Mouse (Mus musculus): Measurements from ENCODE around the gene Dhcr7.
A peak's percentile ranks its signal among the peaks of the same experiment; 100 is the strongest.

Gene Dhcr7

DNA sequence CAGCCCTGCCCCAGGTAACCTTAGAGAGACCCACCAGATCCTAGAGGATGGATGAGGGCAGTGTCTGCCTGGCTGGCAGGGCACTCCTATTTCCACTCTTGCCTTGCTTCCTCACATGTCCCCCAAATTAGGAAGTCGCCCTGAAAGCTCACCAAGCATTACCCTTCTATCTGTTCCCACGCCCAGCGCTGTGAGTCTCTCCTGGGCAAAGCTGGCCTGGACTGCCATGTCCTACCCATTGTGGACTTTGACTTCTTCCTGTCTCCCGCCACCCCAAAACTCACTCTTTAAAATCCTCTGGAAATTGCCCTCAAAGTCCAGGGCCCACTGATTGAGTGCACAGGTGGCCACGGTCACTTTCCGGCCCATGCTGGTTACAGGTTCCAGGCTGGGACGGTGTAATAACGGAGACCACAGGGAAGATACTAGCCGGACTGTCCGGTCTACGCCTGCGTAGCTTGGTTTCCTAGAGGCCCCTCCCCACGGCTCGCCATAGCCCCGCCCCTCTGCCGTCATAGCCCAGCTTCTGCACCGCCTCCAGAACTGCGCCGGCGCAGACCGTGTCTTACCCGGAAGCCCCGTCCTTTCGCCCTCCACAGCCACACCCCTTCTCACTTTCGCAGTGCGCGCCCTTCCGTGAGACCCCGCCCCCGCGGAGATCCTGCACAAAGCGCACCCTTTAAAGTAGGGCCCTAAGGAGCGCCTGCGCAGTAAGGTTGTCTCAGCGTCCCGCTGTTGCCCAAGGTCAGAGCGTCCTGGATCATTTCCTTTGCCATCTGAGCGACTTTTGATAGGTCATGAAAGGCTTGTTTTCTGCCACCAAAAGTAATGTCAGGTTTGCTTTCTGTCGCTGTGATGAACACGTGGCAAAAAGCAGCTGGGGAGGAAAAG is at the start of gene Dhcr7, which contains the start of gene Nadsyn1:
TSS of gene Dhcr7 (plus strand) at position 771 of the 891 bp plus-strand sequence.
TSS of gene Nadsyn1 (minus strand) at position 475 of the 891 bp plus-strand sequence.
- DNase-seq (ENCODE audit: low read depth in 2 of 2, low spot score in 2 of 2): peak; percentile 94 to 97

DNA sequence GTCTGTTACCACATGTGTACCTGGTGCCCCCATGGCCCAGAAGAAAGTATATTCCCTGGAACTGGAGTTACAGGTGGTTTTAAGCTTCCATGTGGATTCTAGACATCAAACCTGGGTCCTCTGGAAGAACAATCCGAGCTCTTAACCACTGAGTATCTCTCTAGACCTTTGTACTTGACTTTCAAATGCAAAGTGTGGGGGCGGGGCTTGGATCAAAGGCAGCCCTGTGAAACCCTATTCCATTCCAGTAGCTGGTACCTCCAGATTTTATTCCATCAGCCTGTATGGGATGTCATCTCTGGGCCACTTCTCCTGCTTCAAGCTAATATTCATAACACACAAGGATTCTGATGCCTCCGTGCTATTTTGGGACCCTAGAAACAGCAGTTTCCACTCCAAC is 46.8 kb upstream of the Dhcr7 start:
- DNase-seq (ENCODE audit: low read depth in 2 of 2, low spot score in 2 of 2): no peak

DNA sequence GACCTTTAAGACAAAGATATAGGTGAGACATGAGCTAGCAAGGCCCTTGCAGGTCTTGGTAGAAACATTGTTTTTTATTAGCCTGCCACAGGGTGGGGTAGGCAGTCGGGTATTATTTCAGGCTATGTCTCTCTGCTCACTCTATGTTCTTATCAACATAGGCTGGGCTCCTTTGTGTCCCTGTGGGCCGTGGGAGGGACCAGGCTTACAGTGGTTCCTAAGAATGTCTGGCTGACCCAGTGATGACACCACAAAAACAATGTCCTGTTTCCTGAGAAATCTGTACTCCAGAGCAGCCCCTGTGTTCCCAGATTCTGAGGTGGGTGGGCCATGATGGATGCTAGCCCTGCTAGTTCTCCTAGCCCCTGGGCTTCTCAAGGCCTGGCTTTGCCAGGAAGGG is 45.6 kb upstream of the Dhcr7 start:
- DNase-seq (ENCODE audit: low read depth in 2 of 2, low spot score in 2 of 2): no peak

DNA sequence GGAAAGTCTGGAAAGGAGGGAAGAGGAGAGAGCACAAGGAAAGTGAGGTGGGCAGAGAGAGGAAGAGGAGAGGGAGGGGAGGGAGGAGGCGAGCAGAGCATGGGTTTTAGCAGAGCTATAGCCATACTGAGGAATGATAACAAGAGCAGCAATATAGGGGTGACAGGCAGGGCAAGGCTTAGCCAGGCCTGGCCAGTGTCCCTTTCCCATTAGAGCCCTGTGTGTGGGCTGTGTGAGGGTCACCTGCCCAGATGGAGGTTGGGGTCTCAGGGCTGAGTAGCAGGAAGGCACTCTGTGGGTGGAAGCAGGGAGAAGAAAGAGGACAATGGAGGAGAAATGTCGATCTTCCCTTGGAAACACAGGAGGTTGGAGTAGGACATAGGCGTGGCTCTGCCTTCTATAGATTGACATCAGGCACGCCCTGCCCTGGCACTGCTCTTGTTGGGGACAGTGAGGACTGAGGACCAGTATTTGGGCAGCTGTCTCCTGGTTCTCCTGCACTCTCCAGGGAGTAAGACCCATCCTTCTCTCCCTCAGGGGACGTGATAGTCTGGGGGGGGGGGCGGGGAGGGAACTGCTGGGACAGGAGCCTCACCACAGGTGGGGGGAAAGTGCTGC is 39.5 kb upstream of the Dhcr7 start:
- DNase-seq (ENCODE audit: low read depth in 2 of 2, low spot score in 2 of 2): no peak

DNA sequence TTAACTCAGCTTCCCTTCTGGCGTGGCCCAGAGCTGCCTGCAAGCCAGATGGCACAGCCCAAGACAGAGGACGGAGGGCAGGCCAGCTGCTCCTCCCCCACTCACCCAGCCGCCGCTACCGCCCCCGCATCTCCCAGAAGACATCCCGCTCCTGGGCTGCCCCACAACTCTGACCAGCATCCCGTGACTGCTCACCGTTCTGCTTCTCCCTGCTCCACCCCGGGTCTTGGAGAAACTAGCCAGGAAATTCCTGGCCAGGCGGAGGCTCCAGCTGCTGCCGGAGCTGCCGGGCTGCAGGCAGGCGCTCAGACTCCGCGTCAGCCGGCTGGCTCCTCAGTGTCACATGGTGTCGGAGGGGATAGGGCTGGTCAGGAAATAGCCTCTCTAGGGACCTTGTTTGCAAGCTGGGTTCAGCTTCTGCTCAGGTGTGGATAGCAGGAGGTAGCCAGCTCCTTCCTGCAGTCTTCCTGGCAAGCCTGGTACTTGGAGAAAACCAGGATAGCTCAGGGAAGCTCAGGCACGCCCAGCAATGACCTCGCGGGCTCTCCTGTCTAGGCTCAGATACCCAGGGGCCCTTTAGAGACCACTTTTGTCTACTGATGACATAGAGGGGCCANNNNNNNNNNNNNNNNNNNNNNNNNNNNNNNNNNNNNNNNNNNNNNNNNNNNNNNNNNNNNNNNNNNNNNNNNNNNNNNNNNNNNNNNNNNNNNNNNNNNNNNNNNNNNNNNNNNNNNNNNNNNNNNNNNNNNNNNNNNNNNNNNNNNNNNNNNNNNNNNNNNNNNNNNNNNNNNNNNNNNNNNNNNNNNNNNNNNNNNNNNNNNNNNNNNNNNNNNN is 38.7 kb upstream of the Dhcr7 start, which contains the start of gene Mrgpre:
TSS of gene Mrgpre (minus strand) at position 505 of the 834 bp plus-strand sequence.
- DNase-seq (ENCODE audit: low read depth in 2 of 2, low spot score in 2 of 2): peak in 1 of 2 experiments; percentile 8

DNA sequence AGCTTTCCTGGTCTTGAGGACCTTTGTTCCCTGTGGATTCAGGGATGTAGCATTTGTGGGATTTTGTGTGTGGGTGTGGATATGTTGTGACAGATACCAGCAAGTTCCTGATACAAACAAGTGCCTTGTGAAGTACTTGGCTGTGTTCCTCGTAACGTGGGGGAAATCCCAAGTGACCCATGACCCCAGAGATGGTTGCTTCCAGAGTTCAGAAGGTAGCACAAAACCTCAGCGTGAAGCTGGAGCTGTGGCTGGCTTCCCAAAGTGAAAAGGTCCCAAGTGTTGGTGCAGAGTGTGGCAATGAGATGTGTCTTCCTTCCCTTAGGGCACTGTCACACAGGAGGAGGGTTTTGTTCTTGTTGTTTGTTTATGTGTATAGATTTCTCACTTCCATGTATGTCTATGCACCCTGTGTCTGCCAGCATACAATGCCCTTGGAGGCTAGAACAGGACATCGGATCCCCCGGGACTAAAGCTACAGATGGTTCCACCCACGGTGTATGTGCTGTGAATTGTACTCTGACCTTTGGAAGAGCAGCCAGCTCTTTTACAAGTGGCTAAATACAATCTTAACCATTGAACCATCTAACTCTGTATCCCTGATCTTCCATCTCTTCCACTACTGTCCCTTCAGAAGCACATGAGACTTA is 30.5 kb upstream of the Dhcr7 start:
- DNase-seq (ENCODE audit: low read depth in 2 of 2, low spot score in 2 of 2): no peak

DNA sequence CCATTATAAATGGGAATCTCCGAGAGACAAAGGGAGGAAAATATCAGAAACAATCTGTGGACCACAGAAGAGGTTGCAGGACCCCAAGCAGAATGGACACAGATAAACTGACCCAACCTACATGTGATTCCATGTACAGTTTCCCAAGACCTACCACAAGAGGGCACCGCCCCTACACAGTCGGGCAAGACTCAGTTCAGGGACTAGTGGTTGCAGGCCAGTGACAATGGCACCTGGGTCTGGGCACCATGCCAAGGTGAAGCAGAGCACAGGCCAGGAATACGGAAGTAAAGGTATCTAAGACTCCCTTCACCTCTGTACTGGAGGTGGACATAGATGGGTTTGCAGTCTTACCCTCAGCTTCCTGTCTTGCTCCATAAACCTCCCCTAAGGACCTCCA is 29.8 kb upstream of the Dhcr7 start:
- DNase-seq (ENCODE audit: low read depth in 2 of 2, low spot score in 2 of 2): no peak

DNA sequence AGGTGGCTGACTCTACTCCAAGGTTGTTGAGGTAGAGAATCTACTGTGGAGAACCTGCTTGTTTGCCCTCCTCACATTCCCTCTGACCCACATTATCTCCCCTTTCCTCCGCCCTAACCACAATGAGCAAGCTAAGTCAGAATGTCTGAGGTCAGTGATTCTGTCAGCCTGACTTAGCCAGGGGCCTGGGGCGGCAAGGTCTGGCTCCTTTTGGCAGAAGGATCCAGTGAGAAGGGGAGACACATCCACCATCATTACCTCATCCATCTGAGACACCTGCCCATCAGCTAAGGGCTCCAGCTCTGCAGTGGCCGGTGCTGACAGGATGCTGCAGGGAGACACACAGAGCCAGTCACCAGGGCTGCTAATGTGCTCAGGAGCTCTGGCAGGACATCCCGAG is 24.2 kb upstream of the Dhcr7 start:
- no peak for DNase-seq (ENCODE audit: low read depth in 2 of 2, low spot score in 2 of 2)

DNA sequence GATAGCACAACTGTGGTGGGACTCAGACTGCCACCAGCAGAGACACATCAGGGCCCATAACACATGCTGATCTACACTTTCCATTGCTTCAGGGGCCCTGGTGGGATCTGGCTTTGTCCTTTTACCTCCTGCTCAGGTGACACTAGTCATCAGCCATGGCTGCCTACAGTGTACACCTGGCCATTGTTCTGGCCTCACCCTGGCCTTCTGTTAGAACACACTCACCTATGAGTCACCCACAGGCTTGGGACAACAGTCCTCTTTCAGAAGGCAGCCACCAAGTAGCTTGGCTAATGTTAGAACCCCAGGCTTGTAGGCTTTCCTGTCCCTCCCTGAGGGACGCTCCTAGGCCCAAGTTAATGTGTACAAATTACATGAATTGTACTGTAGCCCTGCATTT is 22.2 kb upstream of the Dhcr7 start:
- no peak for DNase-seq (ENCODE audit: low read depth in 2 of 2, low spot score in 2 of 2)

DNA sequence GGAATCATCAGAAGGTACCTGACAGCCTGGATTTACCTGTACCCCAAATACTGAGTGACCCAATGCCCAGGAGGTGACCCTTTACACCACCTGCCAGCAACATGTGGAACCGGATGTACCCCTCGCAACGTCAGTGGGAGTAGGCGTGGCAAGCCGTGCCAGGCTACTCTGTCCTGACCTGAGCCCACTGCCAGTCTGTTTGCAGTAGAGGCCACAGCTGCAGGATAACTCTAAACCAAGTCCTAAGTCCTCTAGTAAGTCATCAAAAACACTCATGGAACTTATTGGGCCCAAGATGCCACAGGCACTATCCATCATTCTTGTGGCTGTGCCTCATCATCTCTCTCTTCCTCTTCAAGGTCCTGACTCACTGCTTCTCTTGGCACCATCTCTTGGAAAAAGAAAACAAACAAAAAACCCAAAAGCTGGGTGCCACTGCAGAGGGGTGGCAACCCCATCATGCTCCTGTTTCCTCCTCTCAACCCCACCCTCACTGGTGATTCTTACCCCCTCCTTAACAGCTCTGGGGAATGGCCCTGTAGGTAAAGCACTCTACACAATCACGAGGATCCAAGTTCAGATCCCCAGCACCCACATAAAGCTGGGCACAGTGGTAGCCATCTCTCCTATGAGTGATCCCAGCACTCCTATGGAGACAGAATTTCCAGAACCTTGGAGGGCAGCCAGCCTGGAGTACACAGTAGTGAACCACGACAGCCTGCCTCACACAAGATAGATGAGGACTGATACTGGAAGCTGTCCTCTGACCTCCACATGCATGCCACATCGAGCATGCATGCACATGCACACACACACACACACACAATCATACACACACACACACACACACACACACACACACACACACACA is 21.5 kb upstream of the Dhcr7 start:
- DNase-seq (ENCODE audit: low read depth in 2 of 2, low spot score in 2 of 2): no peak

DNA sequence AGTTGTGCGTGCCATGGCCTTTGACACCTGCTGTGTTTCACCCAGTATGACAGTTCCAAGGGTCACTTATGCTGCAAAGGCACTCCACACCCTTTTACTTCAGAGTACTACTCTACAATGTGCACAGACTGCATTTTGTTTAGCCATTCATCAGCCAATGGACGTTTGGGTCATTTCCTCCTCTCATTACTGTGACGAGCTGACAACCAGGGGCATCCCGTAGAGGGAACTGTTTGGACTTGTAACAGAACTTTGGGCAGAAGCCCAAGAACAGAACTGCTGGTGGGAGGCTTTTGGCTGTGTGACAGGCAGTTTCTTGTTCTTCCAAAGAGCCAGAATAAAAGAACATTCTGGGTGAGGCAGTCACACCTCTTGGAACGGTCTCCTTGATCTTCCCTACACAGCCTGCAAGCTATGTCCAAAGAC is 17.7 kb upstream of the Dhcr7 start:
- DNase-seq (ENCODE audit: low read depth in 2 of 2, low spot score in 2 of 2): no peak

DNA sequence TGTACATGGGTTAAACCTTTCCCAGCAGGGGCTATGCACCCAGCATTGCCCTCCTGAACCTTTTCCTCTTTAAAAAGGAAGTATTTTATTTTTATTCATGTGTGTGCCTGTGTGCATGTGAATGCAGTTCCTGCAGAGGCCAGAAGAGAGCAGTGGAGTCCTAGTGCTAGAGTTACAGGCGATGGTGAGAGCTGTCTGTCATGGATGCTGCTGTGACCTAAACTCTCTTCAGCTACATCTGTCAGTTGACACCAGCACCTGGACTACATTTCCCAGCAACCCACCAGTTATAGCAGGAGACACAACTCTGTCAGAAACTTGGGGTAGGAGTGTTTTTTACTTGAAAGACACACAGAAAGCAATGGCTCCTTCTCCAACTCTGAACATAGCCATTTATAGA is 14.0 kb upstream of the Dhcr7 start:
- no peak for DNase-seq (ENCODE audit: low read depth in 2 of 2, low spot score in 2 of 2)

DNA sequence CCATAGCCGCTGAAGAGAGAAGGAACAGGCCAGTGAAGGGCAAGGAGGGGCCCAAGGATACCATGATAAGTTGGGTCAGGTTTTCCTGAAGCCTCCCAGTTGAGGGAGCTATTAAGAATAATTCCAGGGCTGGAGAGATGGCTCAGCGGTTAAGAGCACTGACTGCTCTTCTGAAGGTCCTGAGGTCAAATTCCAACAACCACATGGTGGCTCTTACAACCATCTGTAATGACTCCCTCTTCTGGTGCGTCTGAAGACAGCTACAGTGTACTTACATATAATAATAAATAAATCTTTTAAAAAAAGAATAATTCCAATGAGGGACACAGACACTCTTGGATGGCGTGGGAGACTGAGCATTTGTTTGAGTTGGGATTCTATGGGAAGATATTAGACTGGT is 3.7 kb upstream of the Dhcr7 start:
- no peak for DNase-seq (ENCODE audit: low read depth in 2 of 2, low spot score in 2 of 2)

DNA sequence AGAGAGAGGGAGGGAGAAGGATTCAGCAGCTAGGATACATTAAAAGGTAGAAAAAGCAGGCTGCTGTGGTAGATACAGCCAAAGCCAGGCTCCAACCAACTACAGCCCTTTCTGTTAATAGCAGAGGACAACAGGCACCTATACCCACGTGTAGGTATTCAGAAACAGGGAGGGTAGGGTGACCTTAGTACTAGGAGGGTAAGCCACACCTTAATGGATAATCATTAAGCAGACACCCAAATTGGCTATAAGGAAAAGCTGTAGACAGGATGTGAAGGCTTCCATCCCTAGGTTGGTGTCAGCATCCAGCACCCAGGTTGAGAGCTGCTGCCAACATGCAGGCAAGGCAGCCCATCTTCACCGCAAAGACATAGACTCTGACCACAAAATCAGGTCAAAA is 1.7 kb upstream of the Dhcr7 start:
- DNase-seq (ENCODE audit: low read depth in 2 of 2, low spot score in 2 of 2): no peak

DNA sequence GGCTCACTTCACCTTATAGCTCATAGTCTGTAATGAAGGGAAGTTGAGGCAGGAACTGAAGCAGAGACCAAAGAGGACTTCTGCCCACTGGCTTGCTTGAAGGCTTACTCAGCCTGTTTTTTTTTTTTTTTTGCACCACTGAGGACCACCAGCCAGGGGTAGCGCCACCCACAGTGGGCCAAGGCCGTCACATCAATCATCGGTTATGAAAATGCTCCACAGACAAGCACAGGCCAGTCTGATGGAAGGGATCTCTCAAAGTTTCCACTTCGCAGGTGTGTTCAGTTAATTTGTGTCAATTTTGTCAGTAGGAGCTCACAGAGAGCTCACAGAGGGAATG is 291 bp downstream of the Dhcr7 start:
- DNase-seq (ENCODE audit: low read depth in 2 of 2, low spot score in 2 of 2): no peak

DNA sequence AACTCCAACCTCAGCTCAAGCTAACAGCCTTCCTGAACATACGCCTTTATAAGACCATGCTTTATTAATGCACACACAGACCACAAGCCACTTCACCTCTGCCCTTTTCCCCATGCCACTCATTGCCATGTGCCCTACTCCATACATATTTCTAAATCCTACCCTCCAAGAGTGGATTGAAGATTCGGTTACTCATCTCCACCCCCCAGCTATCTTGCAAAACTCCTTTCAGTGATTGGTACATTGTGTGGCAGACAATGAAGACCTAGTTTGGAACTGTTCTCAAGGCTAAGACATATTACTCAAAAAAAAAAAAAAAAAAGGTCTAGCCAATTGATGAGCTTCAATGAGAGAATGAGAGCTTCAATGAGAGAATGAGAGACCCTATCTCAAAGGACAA is 4.0 kb downstream of the Dhcr7 start:
- DNase-seq (ENCODE audit: low read depth in 2 of 2, low spot score in 2 of 2): no peak

DNA sequence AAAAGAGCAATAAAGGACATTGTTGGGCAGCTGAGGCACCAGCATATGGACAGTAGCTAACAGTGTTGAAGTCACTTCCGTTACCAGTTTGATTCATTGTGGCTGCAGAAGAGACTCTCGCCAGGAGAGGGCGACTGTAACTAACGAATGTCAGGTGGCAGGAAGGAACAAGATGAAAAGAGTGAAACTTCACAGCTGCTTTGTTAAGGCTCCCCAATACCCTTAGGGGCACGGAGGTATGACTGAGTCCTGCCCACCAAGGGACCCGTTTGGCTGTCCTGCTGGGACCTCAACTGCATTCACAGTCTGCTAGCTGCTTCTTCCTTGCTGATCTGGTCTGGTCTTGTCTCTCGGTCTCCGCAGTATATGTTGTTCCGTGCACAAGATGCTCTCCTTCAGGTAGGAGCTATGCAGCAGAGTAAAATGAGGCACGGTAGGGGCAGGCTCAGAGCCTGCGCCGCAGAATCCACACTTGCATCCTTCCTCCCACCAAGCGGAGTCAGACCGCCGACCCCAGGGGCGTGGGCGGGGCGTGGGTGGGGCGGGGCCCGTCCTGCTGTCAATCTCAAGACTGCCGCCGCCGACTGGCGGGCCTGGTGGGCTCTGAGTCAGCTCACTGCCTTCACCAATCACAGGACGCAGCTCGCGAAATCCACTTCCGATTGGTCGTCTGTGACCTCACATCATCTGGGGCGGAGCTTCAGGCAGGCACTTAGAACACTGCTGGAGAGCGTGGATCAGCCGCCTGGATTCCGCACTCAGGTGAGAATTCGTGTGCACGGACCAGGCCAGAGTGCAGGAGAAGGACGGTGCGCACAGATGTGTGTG is 6.8 kb downstream of the Dhcr7 start:
- DNase-seq (ENCODE audit: low read depth in 2 of 2, low spot score in 2 of 2): peak; percentile 88 to 92

DNA sequence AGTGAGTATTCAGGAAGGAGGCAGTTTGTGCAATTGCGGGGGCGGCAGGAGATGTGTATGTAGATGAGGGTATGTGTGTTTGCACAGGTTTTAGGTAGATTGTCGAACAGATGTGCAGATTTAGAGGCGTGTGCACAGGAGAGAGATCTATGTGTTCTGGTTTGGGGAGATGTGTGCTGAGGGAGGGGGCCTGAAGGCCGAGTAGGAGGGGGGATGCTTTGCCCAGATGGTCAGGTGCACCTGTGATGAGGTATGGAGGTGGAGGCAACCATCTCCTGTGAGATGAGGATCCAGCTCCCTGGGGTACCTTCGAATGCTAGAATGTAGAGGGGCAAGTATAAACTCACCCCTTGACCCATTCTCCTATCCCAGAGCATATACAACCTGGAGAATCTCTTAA is 7.5 kb downstream of the Dhcr7 start:
- no peak for DNase-seq (ENCODE audit: low read depth in 2 of 2, low spot score in 2 of 2)

DNA sequence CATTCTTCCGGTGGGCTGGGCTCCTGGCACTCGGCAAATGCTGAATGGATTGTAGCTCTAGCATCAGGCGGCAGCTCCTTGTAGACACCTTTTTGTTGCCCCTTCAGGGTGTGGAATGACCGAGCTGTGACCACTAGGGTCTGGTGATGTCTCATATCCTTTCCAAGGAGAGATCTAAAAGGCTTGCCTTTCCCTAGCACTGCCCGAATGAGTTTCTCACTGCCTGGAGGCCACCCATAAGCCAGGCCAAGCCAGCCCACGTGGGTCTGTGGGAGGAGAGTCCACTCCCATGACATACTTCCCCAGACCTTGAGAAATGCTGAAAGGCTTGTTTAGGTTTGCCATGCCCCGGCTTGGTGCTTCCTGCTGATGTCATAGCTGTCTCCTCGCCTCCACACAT is 9.3 kb downstream of the Dhcr7 start:
- DNase-seq (ENCODE audit: low read depth in 2 of 2, low spot score in 2 of 2): no peak

Data from CD8-positive naive resting alpha-beta T cell, adult 2 months (primary cell).